Mouse (Mus musculus) CD4-positive, CD25-positive, alpha-beta regulatory T cell, adult 2 months (primary cell): ENCODE results near the gene Neurl2.
A peak's percentile ranks its signal among the peaks of the same experiment; 100 is the strongest.

Experiments used
- DNase-seq: peaks from one replicate; pipeline ENCODE4 v3.0.0-alpha.2; 2012; ENCODE audit warnings: low read depth, low spot score

Gene Neurl2

GRCm38 (mm10) chr2:164786388-164786885, 46.8 kb downstream of the Neurl2 start:
- DNase-seq: peak; percentile 29

GRCm38 (mm10) chr2:164785481-164786387, 47.5 kb downstream of the Neurl2 start, which contains the start of gene Snx21:
Gene Snx21 (plus strand): TSS chr2:164785823.
- DNase-seq: peak; percentile 77

GRCm38 (mm10) chr2:164784869-164785420, 48.3 kb downstream of the Neurl2 start:
- DNase-seq: no peak

- peak; percentile 50 for DNase-seq
Measured at GRCm38 (mm10) chr2:164783926-164784581, 49.2 kb downstream of the Neurl2 start.

- no peak for DNase-seq
Measured at GRCm38 (mm10) chr2:164781876-164782275, 51.4 kb downstream of the Neurl2 start.
